Mouse (Mus musculus) cerebellum, adult 2 months (tissue): ENCODE data around the gene Blcap.

Experiments
- CTCF ChIP-seq: fragments of 200-500 bp; IDR thresholded peaks from 2 replicates; pipeline ENCODE4 v1.5.1; 2011; ENCODE audit warnings: low read depth, mild to moderate bottlenecking, control low read depth, low read length, moderate library complexity, borderline replicate concordance; ENCODE audit not compliant: insufficient read depth
- POLR2A ChIP-seq: fragments of 200-500 bp; IDR thresholded peaks from 2 replicates; pipeline ENCODE4 v1.6.1; 2011; ENCODE audit warnings: low read length, control low read depth, borderline replicate concordance; ENCODE audit not compliant: insufficient read depth

- no peak for TF ChIP-seq POLR2A
- no peak for TF ChIP-seq CTCF
Observed at GRCm38 (mm10) chr2:157567235-157567961, 3.7 kb downstream of the Blcap start.
